Mouse (Mus musculus): ENCODE data around the gene Slc5a1. TPM values are rescaled to one million over a fixed set of nuclear protein-coding genes. Genes with fewer than 3 reads are reported as not detected.

The Slc5a1 gene
- polyA plus RNA-seq (2016; fragmentation: Nextera tagmentation; extraction: Ambion mirVana) = 0.07 TPM in 1 of 2 replicates, not detected in the other

DNA sequence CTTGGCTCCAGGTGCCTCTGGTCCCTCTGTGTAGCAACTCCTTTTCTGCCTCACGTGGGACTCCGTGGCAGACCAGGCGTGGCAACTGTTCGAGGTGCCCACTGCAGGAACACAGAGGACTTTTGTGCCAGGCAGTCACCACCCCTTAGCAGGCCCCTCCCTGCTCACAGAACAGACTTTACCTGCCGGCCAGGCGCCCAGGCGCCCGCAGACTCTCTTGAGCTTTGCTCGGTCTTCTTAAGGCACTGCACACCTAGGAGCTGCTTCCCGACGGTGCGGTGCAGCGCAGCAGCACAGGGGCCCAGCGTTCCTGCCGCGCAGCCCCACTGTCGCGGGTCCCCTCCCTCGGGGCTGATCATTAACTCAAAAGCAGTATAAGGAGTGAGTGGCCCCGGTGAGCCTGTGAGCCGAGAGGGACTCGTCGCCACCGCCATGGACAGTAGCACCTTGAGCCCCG, at the start of gene Slc5a1:
Gene Slc5a1 (plus strand): TSS at position 195 of the 457 bp plus-strand sequence.
- no peak within 1 kb of the TSS; the same call in 1 of the 2 replicates for H3K4me3 ChIP-seq
- peak within 1 kb of the TSS; percentile 11; the same call in 1 of the 2 replicates for H3K4me2 ChIP-seq (replicated peaks)
- ATAC-seq (ENCODE audit: low FRiP score) = no peak

DNA sequence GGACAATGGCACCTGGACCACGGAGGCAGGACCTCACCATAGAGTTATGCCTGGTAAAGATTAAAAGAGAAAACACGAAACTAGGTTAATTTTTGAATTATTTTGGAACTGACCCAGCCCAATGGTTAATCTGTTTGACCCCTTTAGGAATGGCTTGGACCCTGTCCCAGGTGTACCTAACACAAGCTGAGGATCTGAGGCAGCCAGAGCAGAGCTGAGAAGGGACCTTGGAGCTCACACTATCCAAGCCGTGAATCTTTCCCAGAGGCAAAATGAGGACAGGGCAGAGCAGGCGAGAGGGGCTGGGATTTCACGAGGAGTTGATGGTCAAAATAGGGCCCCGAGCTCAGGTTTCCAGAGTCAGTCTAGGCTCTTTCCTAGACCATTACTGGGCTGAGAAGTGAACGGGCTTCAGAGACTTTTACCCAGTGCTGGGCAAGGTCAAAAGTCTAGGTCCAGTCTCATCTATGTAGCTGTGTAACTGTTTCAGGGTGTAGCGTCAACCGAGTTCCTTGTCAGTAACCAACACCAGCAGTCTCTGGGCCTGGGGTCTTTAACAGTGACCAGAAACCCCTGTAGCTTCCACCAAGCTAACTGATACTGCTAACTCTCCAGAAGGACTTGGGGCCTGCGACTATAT, 47.8 kb upstream of the Slc5a1 start:
- 82% methylated on average over 10 of the region's 10 CpGs for WGBS

More for the DNA sequence above, at the start of gene Slc5a1:
- Histone ChIP-seq H3K9me3 (replicated peaks) (no peaks in the 10 kb centered on the region), H3K27me3 (peaks cover 33% of the 10 kb centered on the region), H3K9ac (no peak within 1 kb of the TSS), H3K4me1 (peaks cover 7% of the 10 kb centered on the region), H3K36me3 (no peaks in the 10 kb centered on the region), H3K27ac (no peak within 1 kb of the TSS)
- 15% methylated on average over 25 of the region's 25 CpGs for WGBS

DNA sequence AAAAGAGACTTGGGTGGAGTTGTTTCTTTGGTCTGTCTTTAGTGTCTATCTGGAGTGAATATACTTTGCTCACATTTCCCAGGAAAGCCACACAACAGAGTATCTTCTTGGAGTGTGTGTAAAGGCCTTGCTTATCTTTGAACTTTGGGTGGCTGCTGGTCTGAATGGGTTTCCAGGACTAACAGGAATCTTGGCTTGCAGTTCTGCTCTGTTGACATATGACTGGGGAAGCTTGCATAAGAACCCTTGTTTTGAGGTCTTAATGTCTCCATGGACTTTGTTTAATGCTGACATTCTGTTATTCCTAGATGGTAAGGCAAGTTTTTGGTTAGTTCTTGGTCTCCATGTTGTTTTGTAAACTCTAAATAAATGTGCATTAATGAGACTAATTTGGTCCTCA, 33.9 kb upstream of the Slc5a1 start:
- Histone ChIP-seq H3K9me3 (replicated peaks) (no peaks in the 10 kb centered on the region), H3K36me3 (no peaks in the 10 kb centered on the region), H3K4me2 (replicated peaks) (no peak overlapping the region), H3K9ac (no peak overlapping the region), H3K27me3 (no peaks in the 10 kb centered on the region), H3K27ac (no peak overlapping the region), H3K4me1 (no peaks in the 10 kb centered on the region), H3K4me3 (no peak overlapping the region)
- no peak for ATAC-seq (ENCODE audit: low FRiP score)

More for the DNA sequence above, 47.8 kb upstream of the Slc5a1 start:
- Histone ChIP-seq H3K9ac (no peak overlapping the region), H3K9me3 (replicated peaks) (no peaks in the 10 kb centered on the region), H3K4me2 (replicated peaks) (no peak overlapping the region), H3K27me3 (no peaks in the 10 kb centered on the region), H3K36me3 (no peaks in the 10 kb centered on the region), H3K4me1 (no peaks in the 10 kb centered on the region), H3K4me3 (no peak overlapping the region), H3K27ac (no peak overlapping the region)
- ATAC-seq (ENCODE audit: low FRiP score) = no peak

DNA sequence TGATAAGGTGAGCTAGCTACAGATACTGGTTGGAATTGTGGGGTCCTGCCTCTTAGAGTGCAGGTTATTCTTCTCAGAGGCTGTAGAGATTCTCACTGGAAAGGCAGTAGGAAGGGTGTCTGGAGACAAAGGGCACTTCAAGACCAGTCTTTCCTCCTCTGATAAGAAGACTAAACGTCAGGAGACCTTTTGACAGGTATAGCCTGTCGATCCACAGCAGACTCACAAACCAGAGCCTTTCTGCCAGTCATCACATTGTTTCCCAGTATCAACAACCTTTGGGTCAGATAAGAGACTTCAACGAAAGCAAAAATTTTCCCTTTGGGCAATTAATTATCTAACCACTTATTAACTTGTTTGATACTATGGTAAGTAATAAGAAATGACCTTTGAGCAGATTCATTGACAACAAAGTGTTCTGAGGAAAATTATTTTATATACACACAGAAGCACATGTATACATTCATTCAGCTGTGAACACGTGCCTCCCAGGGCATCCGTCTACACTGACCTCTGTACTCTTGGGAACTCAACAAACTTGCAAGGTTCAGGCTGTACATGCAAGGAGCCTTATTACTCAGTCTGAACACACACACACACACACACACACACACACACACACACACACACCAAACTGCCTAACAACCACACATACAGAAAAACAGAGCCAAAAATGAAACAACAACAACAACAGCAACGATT, 27.4 kb upstream of the Slc5a1 start:
- Histone ChIP-seq H3K4me1 (no peaks in the 10 kb centered on the region), H3K4me2 (replicated peaks) (no peak overlapping the region), H3K9me3 (replicated peaks) (no peaks in the 10 kb centered on the region), H3K36me3 (no peaks in the 10 kb centered on the region), H3K27ac (no peak overlapping the region), H3K27me3 (no peaks in the 10 kb centered on the region), H3K4me3 (no peak overlapping the region), H3K9ac (no peak overlapping the region)
- WGBS = 85% methylated on average over 6 of the region's 6 CpGs
- ATAC-seq (ENCODE audit: low FRiP score) = no peak

DNA sequence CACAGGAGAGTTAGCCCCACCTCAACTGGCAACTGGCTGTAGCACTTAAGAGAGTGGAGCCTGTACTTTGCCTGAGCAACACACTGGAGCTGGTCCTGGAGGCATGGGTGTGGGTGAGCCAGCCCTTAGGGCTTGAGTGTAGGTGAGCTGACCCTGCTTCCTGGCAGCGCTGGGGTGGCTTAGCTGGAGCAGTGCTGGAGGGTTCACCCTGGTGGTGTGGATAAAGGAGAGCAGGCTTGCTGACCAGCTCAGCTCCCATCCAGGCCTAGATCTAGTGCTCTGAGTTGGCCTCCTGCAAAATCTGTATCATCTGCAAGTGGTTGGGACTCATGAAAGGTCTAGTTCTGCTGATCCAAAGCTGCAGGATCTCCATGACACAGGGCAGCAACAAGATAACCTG, 21.1 kb upstream of the Slc5a1 start:
- 84% methylated on average over 1 of the region's 1 CpGs for WGBS
- H3K9ac ChIP-seq = no peak overlapping the region
- ATAC-seq (ENCODE audit: low FRiP score) = no peak

DNA sequence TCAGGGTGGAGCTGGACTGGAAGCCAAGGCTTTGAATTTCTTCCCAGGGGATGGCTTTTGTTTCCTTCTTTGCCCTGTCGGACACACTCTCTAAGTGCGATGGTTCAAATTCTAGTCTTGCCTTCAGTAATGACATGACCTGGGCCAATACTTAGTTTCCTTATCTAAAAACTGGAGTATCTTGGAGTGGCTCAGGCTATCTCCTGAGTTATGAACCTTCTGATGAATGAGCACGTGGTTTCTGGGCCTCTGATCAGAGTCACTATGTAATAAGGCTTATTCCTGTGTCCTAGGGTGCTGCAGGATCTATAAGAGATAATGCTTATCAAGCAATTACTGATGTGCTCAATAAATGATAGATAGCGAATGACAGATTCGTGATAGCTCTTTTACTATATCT, 19.4 kb upstream of the Slc5a1 start:
- WGBS = 84% methylated on average over 5 of the region's 5 CpGs
- H3K27ac ChIP-seq = no peak overlapping the region
- no peak overlapping the region for H3K9ac ChIP-seq
- H3K9me3 ChIP-seq (replicated peaks) = no peaks in the 10 kb centered on the region
- no peak for ATAC-seq (ENCODE audit: low FRiP score)
- no peaks in the 10 kb centered on the region for H3K36me3 ChIP-seq
- no peaks in the 10 kb centered on the region for H3K27me3 ChIP-seq
- no peaks in the 10 kb centered on the region for H3K4me1 ChIP-seq
- no peak overlapping the region for H3K4me2 ChIP-seq (replicated peaks)
- H3K4me3 ChIP-seq = no peak overlapping the region

More for the DNA sequence above, 21.1 kb upstream of the Slc5a1 start:
- H3K4me1 ChIP-seq = no peaks in the 10 kb centered on the region
- no peaks in the 10 kb centered on the region for H3K27me3 ChIP-seq
- no peaks in the 10 kb centered on the region for H3K36me3 ChIP-seq
- H3K27ac ChIP-seq = no peak overlapping the region
- no peak overlapping the region for H3K4me3 ChIP-seq
- H3K4me2 ChIP-seq (replicated peaks) = no peak overlapping the region
- no peaks in the 10 kb centered on the region for H3K9me3 ChIP-seq (replicated peaks)

DNA sequence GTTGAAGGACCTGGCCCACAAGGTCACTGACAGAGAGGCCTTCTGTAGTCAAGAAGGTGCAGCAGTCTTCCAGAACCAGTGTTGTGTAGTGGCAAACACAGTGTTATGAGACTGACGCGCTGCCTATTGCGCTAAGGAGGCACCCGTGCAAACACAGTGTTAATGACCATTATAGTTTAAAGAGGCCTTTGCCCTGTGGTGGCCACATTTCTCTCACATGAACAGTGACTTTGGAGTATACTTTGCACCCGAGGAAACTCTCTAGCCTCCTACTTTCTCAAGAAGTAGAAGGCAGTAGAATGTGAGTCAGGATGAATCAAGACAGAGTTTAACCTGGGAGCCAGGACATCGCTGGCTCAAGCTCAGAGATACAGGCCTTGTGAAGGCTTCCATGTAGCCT, 12.7 kb upstream of the Slc5a1 start:
- H3K36me3 ChIP-seq = no peaks in the 10 kb centered on the region
- H3K4me1 ChIP-seq = no peaks in the 10 kb centered on the region
- no peak overlapping the region for H3K4me2 ChIP-seq (replicated peaks)
- no peak overlapping the region for H3K9ac ChIP-seq
- H3K9me3 ChIP-seq (replicated peaks) = no peaks in the 10 kb centered on the region
- H3K27me3 ChIP-seq = no peaks in the 10 kb centered on the region
- no peak overlapping the region for H3K4me3 ChIP-seq
- no peak overlapping the region for H3K27ac ChIP-seq
- no peak for ATAC-seq (ENCODE audit: low FRiP score)
- 89% methylated on average over 6 of the region's 6 CpGs for WGBS

DNA sequence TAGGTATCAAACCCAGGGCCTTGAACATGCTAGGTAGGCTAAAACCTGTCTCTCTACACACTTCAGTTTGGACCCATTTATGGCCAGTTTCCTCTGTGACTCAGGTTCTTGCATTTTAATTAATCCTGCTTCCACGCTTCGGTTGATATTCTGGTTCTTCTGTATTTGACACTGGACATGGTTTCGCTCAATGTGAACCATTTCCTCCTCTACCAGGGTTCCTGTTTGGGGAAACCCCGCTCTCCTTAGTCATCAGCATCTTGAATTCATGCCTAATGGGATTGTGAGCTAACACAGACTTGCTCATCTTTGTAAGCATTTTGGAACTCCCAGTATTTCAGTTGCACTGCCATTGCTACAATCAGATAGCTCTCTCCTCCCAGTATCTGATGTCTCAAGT, 8.7 kb upstream of the Slc5a1 start:
- H3K36me3 ChIP-seq = no peaks in the 10 kb centered on the region
- no peaks in the 10 kb centered on the region for H3K4me1 ChIP-seq
- H3K9me3 ChIP-seq (replicated peaks) = no peaks in the 10 kb centered on the region
- H3K9ac ChIP-seq = no peak overlapping the region
- no peaks in the 10 kb centered on the region for H3K27me3 ChIP-seq
- H3K4me2 ChIP-seq (replicated peaks) = no peak overlapping the region
- ATAC-seq (ENCODE audit: low FRiP score) = no peak
- no peak overlapping the region for H3K27ac ChIP-seq
- 93% methylated on average over 4 of the region's 4 CpGs for WGBS
- no peak overlapping the region for H3K4me3 ChIP-seq

DNA sequence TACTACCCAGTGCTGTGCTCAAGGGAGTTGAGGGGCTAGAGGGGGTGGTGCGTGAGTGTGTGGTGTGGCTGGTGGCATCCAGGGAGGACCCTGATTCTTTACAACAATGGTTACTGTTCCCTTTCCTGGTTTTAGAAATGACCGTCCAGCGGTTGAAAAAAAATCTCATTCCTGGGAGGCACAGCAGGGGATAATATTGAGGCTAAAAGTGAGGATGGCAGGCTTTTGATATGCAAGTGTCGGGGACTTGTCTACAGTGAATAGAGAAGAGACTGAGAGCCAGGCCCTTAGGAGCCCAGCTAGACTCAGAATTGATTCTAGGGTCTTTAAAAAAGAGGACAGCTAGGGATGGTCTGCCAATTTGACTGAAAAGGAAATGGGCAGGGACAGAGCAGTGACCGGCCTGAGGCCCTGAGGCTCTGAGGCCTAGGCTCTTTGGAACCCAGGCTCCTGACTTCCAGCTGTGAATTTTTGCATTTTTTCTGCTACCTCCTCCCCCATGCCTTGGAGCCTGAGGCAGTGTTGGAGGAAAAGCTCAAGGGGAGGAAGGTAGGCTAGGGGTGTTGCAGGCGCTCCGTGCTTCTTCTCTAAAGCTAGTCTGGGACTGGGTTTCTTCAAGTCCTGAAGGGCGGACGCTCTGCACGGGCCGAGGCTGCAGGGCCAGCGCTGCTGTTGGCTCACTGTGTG, 1.5 kb upstream of the Slc5a1 start:
- ATAC-seq (ENCODE audit: low FRiP score) = no peak
- WGBS = 24% methylated on average over 12 of the region's 12 CpGs
- peaks cover 7% of the 10 kb centered on the region for H3K4me1 ChIP-seq
- H3K4me3 ChIP-seq = no peak overlapping the region
- H3K9me3 ChIP-seq (replicated peaks) = no peaks in the 10 kb centered on the region
- H3K9ac ChIP-seq = no peak overlapping the region
- no peaks in the 10 kb centered on the region for H3K36me3 ChIP-seq
- peaks cover 33% of the 10 kb centered on the region for H3K27me3 ChIP-seq
- H3K27ac ChIP-seq = no peak overlapping the region
- no peak overlapping the region for H3K4me2 ChIP-seq (replicated peaks)

DNA sequence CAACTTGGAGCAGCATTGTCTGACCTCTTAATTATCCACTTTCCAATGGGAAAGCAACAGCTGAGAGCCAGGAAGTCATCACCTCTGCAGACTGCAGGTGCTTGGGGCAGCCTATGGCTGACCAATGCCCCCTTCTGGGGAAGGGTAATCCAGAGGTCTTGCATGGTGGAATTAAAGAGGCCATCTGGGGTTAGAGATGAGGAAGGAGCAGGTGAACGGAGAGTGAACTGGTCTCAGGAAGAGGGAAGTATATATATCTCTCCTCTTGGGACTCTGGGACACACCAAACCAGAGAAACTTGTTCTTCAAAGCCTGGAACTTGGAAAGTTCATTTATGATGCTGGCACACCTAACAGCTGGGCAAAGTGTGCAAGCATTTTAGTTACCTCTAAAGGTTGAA, 857 bp downstream of the Slc5a1 start:
- no peak overlapping the region for H3K9ac ChIP-seq
- H3K4me2 ChIP-seq (replicated peaks) = no peak overlapping the region
- H3K4me1 ChIP-seq = peaks cover 7% of the 10 kb centered on the region
- no peaks in the 10 kb centered on the region for H3K36me3 ChIP-seq
- H3K9me3 ChIP-seq (replicated peaks) = no peaks in the 10 kb centered on the region
- 63% methylated on average over 1 of the region's 1 CpGs for WGBS
- no peak overlapping the region for H3K4me3 ChIP-seq
- no peak for ATAC-seq (ENCODE audit: low FRiP score)
- peaks cover 33% of the 10 kb centered on the region for H3K27me3 ChIP-seq
- no peak overlapping the region for H3K27ac ChIP-seq

DNA sequence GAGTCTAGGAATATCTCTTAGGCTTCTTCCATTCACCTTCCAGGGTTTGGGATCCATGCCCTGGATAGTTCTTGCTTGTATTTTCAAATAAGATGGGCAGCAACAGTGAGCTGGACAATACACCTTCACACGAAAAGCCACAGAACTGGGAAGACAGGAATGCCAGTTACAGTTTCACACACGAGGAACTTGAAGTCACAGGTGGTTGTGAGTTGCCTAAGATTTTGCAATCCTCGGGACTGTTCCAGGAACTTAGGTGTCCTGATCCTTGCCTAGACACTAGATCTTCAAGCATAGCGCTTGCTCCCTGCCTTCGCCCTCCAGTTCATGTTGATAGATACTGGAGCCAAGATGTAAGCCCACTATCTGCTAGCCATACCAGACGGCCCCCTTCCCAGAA, 1.6 kb downstream of the Slc5a1 start:
- H3K27me3 ChIP-seq = peaks cover 33% of the 10 kb centered on the region
- ATAC-seq (ENCODE audit: low FRiP score) = no peak
- H3K4me3 ChIP-seq = no peak overlapping the region
- 92% methylated on average over 6 of the region's 6 CpGs for WGBS
- H3K4me1 ChIP-seq = peaks cover 7% of the 10 kb centered on the region
- H3K9me3 ChIP-seq (replicated peaks) = no peaks in the 10 kb centered on the region
- H3K9ac ChIP-seq = no peak overlapping the region
- no peaks in the 10 kb centered on the region for H3K36me3 ChIP-seq
- H3K27ac ChIP-seq = no peak overlapping the region
- H3K4me2 ChIP-seq (replicated peaks) = no peak overlapping the region

DNA sequence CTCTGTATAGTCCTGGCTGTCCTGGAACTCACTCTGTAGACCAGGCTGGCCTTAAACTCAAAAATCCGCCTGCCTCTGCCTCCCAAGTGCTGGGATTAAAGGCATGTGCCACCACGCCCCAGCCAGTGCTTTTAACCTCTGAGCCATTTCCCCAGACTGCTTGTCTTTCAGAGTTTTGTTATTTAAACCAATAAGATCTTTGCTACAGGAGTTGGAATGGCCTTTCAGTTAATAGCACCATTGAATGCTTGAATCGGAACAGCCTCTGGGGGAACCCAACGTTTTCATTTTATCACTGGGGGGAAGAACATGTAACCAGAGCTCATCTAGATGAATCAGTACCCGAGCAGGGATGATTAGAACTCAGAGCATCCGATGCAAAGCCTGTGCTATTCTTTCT, 3.0 kb downstream of the Slc5a1 start:
- H3K4me3 ChIP-seq = no peak overlapping the region
- no peaks in the 10 kb centered on the region for H3K9me3 ChIP-seq (replicated peaks)
- H3K9ac ChIP-seq = no peak overlapping the region
- H3K4me2 ChIP-seq (replicated peaks) = no peak overlapping the region
- no peak for ATAC-seq (ENCODE audit: low FRiP score)
- peaks cover 7% of the 10 kb centered on the region for H3K4me1 ChIP-seq
- H3K36me3 ChIP-seq = no peaks in the 10 kb centered on the region
- peaks cover 33% of the 10 kb centered on the region for H3K27me3 ChIP-seq
- WGBS = 77% methylated on average over 6 of the region's 6 CpGs
- no peak overlapping the region for H3K27ac ChIP-seq

Measured in hindbrain, embryonic 12.5 days (tissue).